Mouse (Mus musculus) liver, embryonic 16.5 days (tissue): ENCODE measurements around the gene Zdhhc4. TPM values are rescaled to one million over a fixed set of nuclear protein-coding genes. Genes with fewer than 3 reads are reported as not detected.

Source experiments
- ATAC-seq: fragments of 200-750 bp; cut with Nextera tagmentation; 2 replicates; pipeline ENCODE4 v1.8.0; 2017; ENCODE audit warnings: low read depth, mild to moderate bottlenecking, moderate number of reproducible peaks, moderate library complexity
- H3K27ac ChIP-seq: fragments of 300-500 bp; sonication (generic); 2 replicates; pipeline ENCODE4 v1.5.1; 2014; ENCODE audit warnings: mild to moderate bottlenecking, low read length
- H3K27me3 ChIP-seq: fragments of 300-500 bp; sonication (generic); 2 replicates; pipeline ENCODE4 v1.6.1; 2014; ENCODE audit warnings: low read depth, low read length, mixed read lengths; ENCODE audit not compliant: control insufficient read depth, insufficient read depth
- H3K36me3 ChIP-seq: fragments of 300-500 bp; sonication (generic); 2 replicates; pipeline ENCODE4 v1.6.1; 2014; ENCODE audit warnings: mild to moderate bottlenecking; ENCODE audit not compliant: control insufficient read depth, insufficient read depth
- H3K4me1 ChIP-seq: fragments of 300-500 bp; sonication (generic); 2 replicates; pipeline ENCODE4 v1.6.1; 2014; ENCODE audit warnings: low read depth, low read length, mixed read lengths; ENCODE audit not compliant: control insufficient read depth
- H3K4me2 ChIP-seq: fragments of 300-500 bp; sonication (generic); 2 replicates; pipeline ENCODE4 v1.6.1; 2014; ENCODE audit warnings: low read depth, low read length, mixed read lengths
- H3K4me3 ChIP-seq: fragments of 300-500 bp; sonication (generic); 2 replicates; pipeline ENCODE4 v1.5.1; 2014; ENCODE audit warnings: low read depth, mild to moderate bottlenecking, low read length
- H3K9ac ChIP-seq: fragments of 300-500 bp; sonication (generic); 2 replicates; pipeline ENCODE4 v1.6.1; 2014; ENCODE audit warnings: low read depth, low read length
- H3K9me3 ChIP-seq: fragments of 300-500 bp; sonication (generic); replicated peaks from 2 replicates; pipeline ENCODE4 v1.6.1; 2016; ENCODE audit warnings: low read length; ENCODE audit not compliant: control insufficient read depth
- WGBS: fragments of 180-500 bp; shearing (Covaris S2); extraction: QIAGEN DNeasy Blood & Tissue Kit; methylation state at CpG from one replicate; pipeline ENCODE4 v1.1.7; 2014; ENCODE audit not compliant: insufficient replicate concordance; 5-methylcytosine and 5-hydroxymethylcytosine counted together
- polyA plus RNA-seq: library from polyadenylated mRNA; unstranded; fragments of >200 nt; fragmentation: Nextera tagmentation; extraction: Ambion mirVana; gene quantifications from 2 replicates; pipeline ENCODE4 v1.2.1, GENCODE M21; 2015

The Zdhhc4 gene
- polyA plus RNA-seq, 1 experiment from 2014 or later: 23.9 TPM

GRCm38 (mm10) chr5:143275761-143276160 is 53.3 kb downstream of the Zdhhc4 start:
- ATAC-seq: no peak
- Histone ChIP-seq H3K4me2 (no peak overlapping the region), H3K36me3 (no peaks in the 10 kb centered on the region), H3K27ac (no peak overlapping the region), H3K4me1 (no peaks in the 10 kb centered on the region), H3K4me3 (no peak overlapping the region), H3K27me3 (peaks cover 2% of the 10 kb centered on the region), H3K9me3 (no peaks in the 10 kb centered on the region), H3K9ac (no peak overlapping the region)
- WGBS: 36% methylated on average over 5 of the region's 5 CpGs

- peaks cover 6% of the 10 kb centered on the region for H3K27me3 ChIP-seq
These were observed 56.3 kb downstream of the Zdhhc4 start for GRCm38 (mm10) chr5:143272540-143273330.

DNA sequence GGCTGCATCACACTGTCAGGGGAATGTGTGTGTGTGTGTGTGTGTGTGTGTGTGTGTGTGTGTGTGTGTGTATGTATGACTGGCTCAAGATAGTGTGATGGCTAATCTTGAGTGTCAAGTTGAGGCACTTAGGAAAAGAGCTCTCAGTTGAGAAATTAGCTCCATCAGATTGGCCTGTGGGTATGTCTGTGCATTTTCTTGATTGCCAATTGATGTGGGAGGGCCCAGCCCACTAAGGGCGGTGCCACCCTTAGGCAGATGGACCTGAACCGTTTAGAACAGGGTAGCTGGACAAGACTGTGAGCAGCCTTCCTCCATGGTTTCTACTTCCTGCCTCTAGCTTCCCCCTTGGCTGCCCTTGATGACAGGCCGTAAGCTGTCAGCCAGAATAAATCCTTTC is 56.9 kb downstream of the Zdhhc4 start:
- no peak overlapping the region for H3K27ac ChIP-seq
- ATAC-seq: no peak
- H3K9me3 ChIP-seq: no peaks in the 10 kb centered on the region
- H3K36me3 ChIP-seq: no peaks in the 10 kb centered on the region
- H3K4me1 ChIP-seq: no peaks in the 10 kb centered on the region; the same call in none of the 2 replicates
- H3K9ac ChIP-seq: no peak overlapping the region
- no peak overlapping the region for H3K4me2 ChIP-seq
- peaks cover 6% of the 10 kb centered on the region; the same call in 1 of the 2 replicates for H3K27me3 ChIP-seq
- no peak overlapping the region for H3K4me3 ChIP-seq
- WGBS: 46% methylated on average over 3 of the region's 3 CpGs

More at GRCm38 (mm10) chr5:143272540-143273330, 56.3 kb downstream of the Zdhhc4 start:
- Histone ChIP-seq H3K9me3 (no peaks in the 10 kb centered on the region), H3K36me3 (no peaks in the 10 kb centered on the region), H3K27ac (no peak overlapping the region), H3K4me2 (no peak overlapping the region), H3K9ac (no peak overlapping the region), H3K4me1 (no peaks in the 10 kb centered on the region; the same call in none of the 2 replicates), H3K4me3 (no peak overlapping the region)
- ATAC-seq: 0 out of 2 replicates have a peak, but pooled peaks have one; percentile 51
- 66% methylated on average over 16 of the region's 16 CpGs for WGBS

DNA sequence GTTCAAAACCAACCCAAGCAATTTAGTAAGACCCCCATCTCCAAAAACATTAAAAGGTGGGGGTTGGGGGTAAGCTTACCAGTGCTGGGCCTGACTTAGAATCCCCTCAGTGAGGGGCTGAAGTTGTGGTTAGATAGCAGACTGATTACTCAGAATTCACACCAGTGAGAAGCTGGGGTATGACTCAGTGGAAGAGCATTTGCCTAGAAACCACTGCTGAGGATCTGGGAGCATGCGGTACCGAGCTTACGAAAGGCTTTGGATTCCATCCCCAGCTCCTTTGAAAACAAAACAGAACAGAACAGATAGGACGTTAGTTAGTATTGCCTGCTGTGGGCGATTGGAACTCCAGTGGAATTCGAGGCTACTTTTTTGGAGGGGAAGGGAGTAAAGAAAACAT is 57.4 kb downstream of the Zdhhc4 start:
- H3K4me2 ChIP-seq: no peak overlapping the region
- H3K9ac ChIP-seq: no peak overlapping the region
- no peak overlapping the region for H3K4me3 ChIP-seq
- peaks cover 3% of the 10 kb centered on the region; the same call in 1 of the 2 replicates for H3K27me3 ChIP-seq
- ATAC-seq: no peak
- WGBS: 55% methylated on average over 6 of the region's 6 CpGs
- H3K36me3 ChIP-seq: no peaks in the 10 kb centered on the region
- H3K9me3 ChIP-seq: no peaks in the 10 kb centered on the region
- no peaks in the 10 kb centered on the region; the same call in none of the 2 replicates for H3K4me1 ChIP-seq
- no peak overlapping the region for H3K27ac ChIP-seq

- Histone ChIP-seq H3K9me3 (no peaks in the 10 kb centered on the region), H3K9ac (peak overlapping the region; percentile 72), H3K4me3 (peak overlapping the region; percentile 73), H3K27ac (no peak overlapping the region), H3K36me3 (no peaks in the 10 kb centered on the region), H3K4me2 (peak overlapping the region; percentile 80), H3K4me1 (no peaks in the 10 kb centered on the region; the same call in none of the 2 replicates), H3K27me3 (peaks cover 3% of the 10 kb centered on the region; the same call in 1 of the 2 replicates)
- 10% methylated on average over 12 of the region's 12 CpGs for WGBS
- no peak for ATAC-seq
These were observed 58.9 kb downstream of the Zdhhc4 start for GRCm38 (mm10) chr5:143270151-143270519.

GRCm38 (mm10) chr5:143269363-143270150 is 59.5 kb downstream of the Zdhhc4 start, which contains the start of gene Zfp316:
Gene Zfp316 (minus strand): TSS chr5:143270022.
- Histone ChIP-seq H3K9ac (peak within 1 kb of the TSS; percentile 72), H3K27me3 (peaks cover 3% of the 10 kb centered on the region; the same call in 1 of the 2 replicates), H3K4me3 (peak within 1 kb of the TSS; percentile 73), H3K4me2 (peak within 1 kb of the TSS; percentile 80), H3K4me1 (no peaks in the 10 kb centered on the region; the same call in none of the 2 replicates), H3K9me3 (no peaks in the 10 kb centered on the region), H3K36me3 (no peaks in the 10 kb centered on the region), H3K27ac (no peak within 1 kb of the TSS)
- 1% methylated on average over 58 of the region's 79 CpGs for WGBS
- ATAC-seq: peak; percentile 66

DNA sequence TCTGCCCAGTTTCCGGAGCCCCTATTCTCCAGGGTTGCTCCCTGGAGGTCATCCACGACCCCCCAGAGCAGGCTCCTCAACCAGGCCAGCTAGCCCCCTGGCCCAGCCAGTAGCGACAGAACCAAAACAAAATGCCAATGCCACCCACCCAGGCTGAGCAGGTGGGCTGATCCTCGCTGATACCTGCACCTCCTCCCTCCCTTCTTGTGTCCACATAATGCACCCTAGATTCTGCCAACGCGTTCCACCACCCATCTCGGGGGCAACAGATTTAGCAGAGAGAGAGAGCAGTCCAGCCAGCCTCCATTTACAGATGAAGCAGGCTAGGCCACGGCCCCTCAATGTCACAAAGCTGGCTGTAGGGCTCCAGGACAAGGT is 60.1 kb downstream of the Zdhhc4 start:
- Histone ChIP-seq H3K4me3 (peak overlapping the region; percentile 73), H3K9me3 (no peaks in the 10 kb centered on the region), H3K27me3 (peaks cover 3% of the 10 kb centered on the region; the same call in 1 of the 2 replicates), H3K9ac (no peak overlapping the region), H3K36me3 (no peaks in the 10 kb centered on the region), H3K27ac (no peak overlapping the region), H3K4me1 (no peaks in the 10 kb centered on the region; the same call in none of the 2 replicates), H3K4me2 (peak overlapping the region; percentile 80)
- WGBS: 30% methylated on average over 8 of the region's 8 CpGs
- ATAC-seq: no peak

GRCm38 (mm10) chr5:143266794-143267193 is 62.3 kb downstream of the Zdhhc4 start:
- no peaks in the 10 kb centered on the region for H3K9me3 ChIP-seq
- H3K4me1 ChIP-seq: no peaks in the 10 kb centered on the region; the same call in none of the 2 replicates
- ATAC-seq: no peak
- H3K9ac ChIP-seq: no peak overlapping the region
- H3K4me3 ChIP-seq: no peak overlapping the region
- H3K36me3 ChIP-seq: no peaks in the 10 kb centered on the region
- WGBS: 56% methylated on average over 6 of the region's 6 CpGs
- no peak overlapping the region for H3K4me2 ChIP-seq
- peaks cover 3% of the 10 kb centered on the region; the same call in 1 of the 2 replicates for H3K27me3 ChIP-seq
- no peak overlapping the region for H3K27ac ChIP-seq
